Mouse (Mus musculus): ENCODE results near the gene Slc17a5.

GRCm38 (mm10) chr9:78504133-78504532 lies 83.7 kb downstream of the Slc17a5 start:
- TF ChIP-seq CTCF (IDR thresholded peaks at IDR 0.05; ENCODE audit: low read depth) (no peak), EP300 (optimal IDR thresholded peaks at IDR 0.05) (no peak)

Data from stomach, postnatal 0 days (tissue).